Mouse (Mus musculus) embryonic facial prominence, embryonic 12.5 days (tissue): ENCODE measurements at regions not wholly inside any gene's neighbourhood (a gene's known extent, or its start where the extent isn't known, plus 50 kb on each side); places are given as distances from the start of the nearest gene placed in this dataset.

Source experiments
- ATAC-seq: fragments of 200-750 bp; cut with Nextera tagmentation; 2 replicates; pipeline ENCODE4 v1.8.0; 2017; ENCODE audit not compliant: insufficient number of reproducible peaks, insufficient read depth, low FRiP score, low TSS enrichment
- H3K27ac ChIP-seq: fragments of 300-500 bp; sonication (generic); 2 replicates; pipeline ENCODE4 v1.5.1; 2016; ENCODE audit warnings: mild to moderate bottlenecking
- H3K27me3 ChIP-seq: fragments of 300-500 bp; sonication (generic); 2 replicates; pipeline ENCODE4 v1.6.1; 2016; ENCODE audit warnings: mild to moderate bottlenecking, moderate library complexity
- H3K36me3 ChIP-seq: fragments of 300-500 bp; sonication (generic); 2 replicates; pipeline ENCODE4 v1.6.1; 2016; ENCODE audit warnings: mild to moderate bottlenecking
- H3K4me1 ChIP-seq: fragments of 300-500 bp; sonication (generic); 2 replicates; pipeline ENCODE4 v1.6.1; 2016
- H3K4me2 ChIP-seq: fragments of 300-500 bp; sonication (generic); replicated peaks from 2 replicates; pipeline ENCODE4 v1.6.1; 2016; ENCODE audit warnings: mild to moderate bottlenecking, moderate library complexity
- H3K4me3 ChIP-seq: fragments of 300-500 bp; sonication (generic); 2 replicates; pipeline ENCODE4 v1.5.1; 2016; ENCODE audit warnings: mild to moderate bottlenecking
- H3K9ac ChIP-seq: fragments of 300-500 bp; sonication (generic); 2 replicates; pipeline ENCODE4 v1.6.1; 2016; ENCODE audit warnings: mild to moderate bottlenecking, moderate library complexity
- H3K9me3 ChIP-seq: fragments of 300-500 bp; sonication (generic); 2 replicates; pipeline ENCODE4 v1.6.1; 2016; ENCODE audit warnings: mild to moderate bottlenecking, moderate library complexity
- WGBS: fragments of 180-500 bp; shearing (Covaris S2); methylation state at CpG from one replicate; pipeline ENCODE4 v1.1.7; 2016; 5-methylcytosine and 5-hydroxymethylcytosine counted together

DNA sequence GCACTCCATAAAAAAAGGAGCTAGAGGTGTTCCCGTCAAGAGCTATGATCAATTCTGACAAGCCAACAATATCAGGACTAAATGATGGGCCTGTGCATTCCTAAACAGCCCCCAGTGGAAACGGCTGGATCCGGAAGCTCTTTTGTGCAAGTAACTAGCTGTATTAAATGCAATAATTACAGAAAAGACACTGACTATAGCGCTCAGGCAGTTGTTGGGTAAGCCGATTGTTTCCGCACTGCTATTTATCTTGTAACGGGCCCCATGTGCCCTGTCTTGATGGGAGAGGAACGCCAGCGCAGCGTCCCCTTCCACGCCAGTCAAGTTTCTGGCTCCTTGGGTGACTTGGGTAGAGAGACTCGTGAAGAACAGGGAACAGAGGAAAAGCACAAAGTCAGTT is 142.4 kb upstream of the Sp8 start:
- no peaks in the 10 kb centered on the region for H3K4me1 ChIP-seq
- WGBS: 63% methylated on average over 12 of the region's 12 CpGs
- ATAC-seq: no peak; the same call in 1 of the 2 replicates
- H3K9me3 ChIP-seq: no peaks in the 10 kb centered on the region
- H3K4me2 ChIP-seq: no peak overlapping the region
- no peak overlapping the region for H3K27ac ChIP-seq
- no peaks in the 10 kb centered on the region for H3K27me3 ChIP-seq
- H3K4me3 ChIP-seq: no peak overlapping the region
- H3K36me3 ChIP-seq: no peaks in the 10 kb centered on the region
- H3K9ac ChIP-seq: no peak overlapping the region

DNA sequence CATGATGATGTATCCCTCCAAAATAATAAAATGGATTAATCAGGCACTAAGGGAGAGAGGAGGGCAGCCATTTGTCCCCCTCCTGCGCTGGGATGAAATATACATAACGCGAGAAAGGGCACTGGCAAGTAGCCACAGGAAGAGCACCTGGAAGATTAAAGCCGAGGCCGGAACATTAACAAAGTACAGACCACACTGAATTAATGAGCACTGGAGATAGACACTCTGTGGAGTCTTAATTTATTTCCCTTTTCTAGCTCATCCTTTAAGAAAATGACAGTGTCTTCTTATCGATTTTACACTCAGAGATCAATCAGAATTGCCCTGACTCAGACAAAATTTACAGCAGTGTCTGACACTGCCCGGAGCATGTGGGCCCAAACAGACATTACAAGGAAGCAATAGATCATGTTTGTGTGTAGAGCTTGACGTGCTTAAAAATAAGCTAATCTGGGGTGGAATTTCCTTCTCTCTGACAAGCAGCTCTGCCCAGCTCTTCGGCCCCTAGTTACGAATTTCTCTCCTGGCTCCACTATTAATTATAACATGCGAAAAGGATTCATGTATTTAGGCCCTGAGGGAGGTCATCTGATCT is 143.0 kb upstream of the Sp8 start:
- Histone ChIP-seq H3K4me3 (no peak overlapping the region), H3K27ac (no peak overlapping the region), H3K27me3 (no peaks in the 10 kb centered on the region), H3K4me2 (no peak overlapping the region), H3K9ac (no peak overlapping the region), H3K9me3 (no peaks in the 10 kb centered on the region), H3K36me3 (no peaks in the 10 kb centered on the region), H3K4me1 (no peaks in the 10 kb centered on the region)
- 61% methylated on average over 11 of the region's 11 CpGs for WGBS
- ATAC-seq: no peak

DNA sequence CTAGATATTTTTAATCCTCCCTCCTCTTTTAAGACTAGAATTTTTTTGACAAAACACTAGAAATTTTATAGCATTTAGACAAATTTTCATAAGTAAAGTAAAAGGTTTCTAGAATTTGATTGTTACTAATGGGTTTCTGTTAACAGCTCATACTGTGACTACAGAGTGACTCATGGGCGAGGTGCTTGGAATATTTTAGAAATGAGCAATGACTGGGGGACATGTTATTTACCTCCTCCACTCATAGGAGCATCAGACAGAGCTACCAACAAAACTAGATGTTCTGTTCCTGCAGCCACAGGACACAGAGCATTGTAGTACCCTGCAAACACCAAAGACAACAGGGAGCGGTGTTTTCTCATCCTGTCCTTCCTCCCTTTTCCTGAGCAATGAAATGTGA is 144.3 kb upstream of the Sp8 start:
- Histone ChIP-seq H3K9ac (no peak overlapping the region), H3K27ac (no peak overlapping the region), H3K4me3 (no peak overlapping the region), H3K4me1 (no peaks in the 10 kb centered on the region), H3K36me3 (no peaks in the 10 kb centered on the region), H3K4me2 (no peak overlapping the region), H3K27me3 (no peaks in the 10 kb centered on the region), H3K9me3 (no peaks in the 10 kb centered on the region)
- 79% methylated on average over 2 of the region's 2 CpGs for WGBS
- no peak for ATAC-seq

DNA sequence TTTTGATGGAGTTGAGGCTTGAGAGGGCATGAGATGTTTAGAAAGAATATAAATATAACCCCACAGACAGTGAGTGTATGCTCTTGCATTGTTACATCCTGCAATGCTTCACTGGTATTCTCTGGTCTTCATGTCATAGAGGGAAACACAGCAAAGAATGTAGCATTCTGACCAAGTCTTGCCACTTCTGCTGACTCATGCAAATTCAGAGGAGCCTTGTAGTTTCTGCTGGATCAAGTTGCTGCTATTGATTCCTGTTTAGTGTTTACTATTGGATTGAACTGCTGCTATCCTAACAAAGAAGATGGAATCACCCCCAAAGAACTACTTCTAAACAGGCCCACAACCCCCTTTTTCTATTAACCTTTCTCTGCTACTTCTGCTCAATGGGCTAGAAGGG is 148.0 kb upstream of the Sp8 start:
- Histone ChIP-seq H3K36me3 (no peaks in the 10 kb centered on the region), H3K27me3 (no peaks in the 10 kb centered on the region), H3K9me3 (no peaks in the 10 kb centered on the region), H3K4me2 (no peak overlapping the region), H3K9ac (no peak overlapping the region), H3K4me3 (no peak overlapping the region), H3K27ac (no peak overlapping the region), H3K4me1 (no peaks in the 10 kb centered on the region)
- no peak for ATAC-seq

DNA sequence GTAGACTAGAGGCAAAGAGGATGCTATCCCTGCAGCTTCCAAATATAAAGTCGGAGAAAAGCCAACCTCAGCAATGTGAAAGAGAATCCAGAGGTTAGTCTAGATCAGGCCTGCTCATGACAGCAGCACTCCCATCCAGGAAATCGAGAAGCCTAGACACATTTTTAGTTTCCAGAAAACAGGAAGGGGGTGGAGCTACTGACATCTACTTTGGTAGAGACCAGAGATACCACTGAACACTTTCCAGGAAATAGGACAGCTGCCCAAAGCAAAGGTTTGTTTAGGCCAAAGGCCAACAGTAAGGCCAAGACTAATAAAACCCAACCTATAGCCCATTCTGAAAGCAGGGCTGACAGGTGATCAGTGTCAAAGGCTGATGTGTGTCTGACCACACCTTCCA is 151.4 kb upstream of the Sp8 start:
- no peak for ATAC-seq
- H3K4me3 ChIP-seq: no peak overlapping the region
- H3K4me1 ChIP-seq: no peaks in the 10 kb centered on the region
- no peaks in the 10 kb centered on the region for H3K36me3 ChIP-seq
- H3K4me2 ChIP-seq: no peak overlapping the region
- WGBS: 77% methylated on average over 2 of the region's 2 CpGs
- H3K27ac ChIP-seq: no peak overlapping the region
- H3K9me3 ChIP-seq: no peaks in the 10 kb centered on the region
- no peak overlapping the region for H3K9ac ChIP-seq
- no peaks in the 10 kb centered on the region for H3K27me3 ChIP-seq

DNA sequence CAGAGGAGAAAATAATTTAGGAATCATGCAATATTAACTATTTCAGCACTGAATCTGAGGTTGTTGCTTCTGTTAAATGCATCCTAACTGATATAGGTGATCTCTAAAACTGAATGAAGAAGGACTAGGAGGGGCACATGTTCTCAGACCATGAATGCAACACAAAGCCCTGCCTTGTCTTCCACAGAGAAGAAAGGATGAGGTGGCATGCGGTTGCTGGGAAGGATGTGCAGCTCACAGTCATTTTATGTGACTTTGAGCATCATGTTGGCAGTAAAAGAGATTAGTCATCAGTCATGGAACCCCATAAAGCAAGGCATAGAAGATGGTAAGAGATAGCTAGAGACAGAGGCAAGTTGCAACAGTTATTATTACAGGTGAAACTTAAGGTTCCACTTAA is 163.2 kb upstream of the Sp8 start:
- 86% methylated on average over 1 of the region's 1 CpGs for WGBS
- no peak for ATAC-seq
- Histone ChIP-seq H3K27me3 (no peaks in the 10 kb centered on the region), H3K4me2 (no peak overlapping the region), H3K9ac (no peak overlapping the region), H3K27ac (no peak overlapping the region), H3K9me3 (no peaks in the 10 kb centered on the region), H3K36me3 (no peaks in the 10 kb centered on the region), H3K4me1 (no peaks in the 10 kb centered on the region), H3K4me3 (no peak overlapping the region)

DNA sequence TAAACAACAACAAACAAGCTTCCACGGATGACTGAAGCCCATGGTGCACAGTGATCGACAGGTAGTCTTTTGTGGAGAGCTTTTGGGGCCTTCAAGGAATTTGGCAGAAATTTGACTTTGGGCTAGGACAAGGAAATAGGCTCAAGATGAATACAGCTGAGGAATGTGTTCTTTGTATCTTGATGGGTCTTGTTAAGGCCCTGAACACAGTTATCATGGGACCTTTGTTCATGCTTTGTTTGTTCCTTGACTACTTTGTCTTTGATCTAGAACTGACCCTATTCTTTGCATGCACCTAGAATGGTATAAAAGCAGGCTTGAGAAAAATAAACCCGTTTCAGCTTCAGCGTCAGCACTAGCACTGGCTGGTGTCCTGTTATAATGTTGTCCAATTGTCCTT is 168.1 kb upstream of the Sp8 start:
- Histone ChIP-seq H3K4me2 (no peak overlapping the region), H3K36me3 (no peaks in the 10 kb centered on the region), H3K9me3 (no peaks in the 10 kb centered on the region), H3K4me1 (no peaks in the 10 kb centered on the region), H3K27me3 (no peaks in the 10 kb centered on the region), H3K27ac (no peak overlapping the region), H3K4me3 (no peak overlapping the region), H3K9ac (no peak overlapping the region)
- 82% methylated on average over 4 of the region's 4 CpGs for whole genome bisulfite sequencing
- no peak for ATAC-seq

DNA sequence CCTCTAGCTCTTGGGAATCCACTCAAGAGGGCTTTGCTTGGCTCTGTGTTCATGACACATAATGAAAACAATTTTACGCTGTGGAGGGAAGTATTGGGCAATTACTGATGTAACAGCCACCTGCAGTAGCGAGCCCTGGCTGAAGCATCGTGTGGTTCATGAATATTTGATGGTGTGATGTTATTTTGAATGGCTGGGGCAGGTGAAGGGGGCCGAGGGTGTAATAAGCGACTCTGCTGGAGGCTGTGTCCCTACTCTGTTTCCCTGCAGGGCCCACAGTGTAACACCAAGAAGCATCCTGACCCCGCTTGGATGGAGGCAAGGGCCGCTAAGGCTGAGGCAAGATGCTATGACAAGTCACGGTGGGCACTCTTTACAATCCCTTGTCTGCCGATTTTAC is 184.6 kb upstream of the Sp8 start:
- Histone ChIP-seq H3K4me1 (0 out of 2 replicates have a peak, but pooled peaks cover 3% of the 10 kb centered on the region), H3K27me3 (peaks cover 4% of the 10 kb centered on the region; the same call in 1 of the 2 replicates), H3K4me2 (no peak overlapping the region), H3K9ac (no peak overlapping the region), H3K36me3 (no peaks in the 10 kb centered on the region), H3K4me3 (no peak overlapping the region), H3K9me3 (no peaks in the 10 kb centered on the region), H3K27ac (no peak overlapping the region)
- no peak for ATAC-seq
- WGBS: 18% methylated on average over 9 of the region's 9 CpGs

DNA sequence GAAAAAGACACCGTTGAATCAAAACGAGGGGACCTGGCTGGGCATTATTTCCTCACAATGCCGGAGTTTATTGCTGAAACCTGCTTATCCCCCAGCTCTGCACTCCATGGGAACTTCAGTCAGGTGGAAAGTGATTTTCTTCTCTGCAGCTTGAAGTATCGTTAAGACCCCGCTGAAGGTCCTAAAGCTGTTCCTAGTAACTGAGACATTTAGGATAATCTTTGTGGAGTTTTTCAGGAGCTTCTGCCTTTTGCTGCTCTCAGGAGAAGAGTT is 185.0 kb upstream of the Sp8 start:
- 0 out of 2 replicates have a peak, but pooled peaks cover 3% of the 10 kb centered on the region for H3K4me1 ChIP-seq
- H3K4me3 ChIP-seq: no peak overlapping the region
- H3K27me3 ChIP-seq: peaks cover 4% of the 10 kb centered on the region; the same call in 1 of the 2 replicates
- WGBS: 3% methylated on average over 5 of the region's 5 CpGs
- no peaks in the 10 kb centered on the region for H3K36me3 ChIP-seq
- no peaks in the 10 kb centered on the region for H3K9me3 ChIP-seq
- no peak overlapping the region for H3K9ac ChIP-seq
- H3K27ac ChIP-seq: no peak overlapping the region
- H3K4me2 ChIP-seq: peak overlapping the region; percentile 27
- no peak for ATAC-seq

DNA sequence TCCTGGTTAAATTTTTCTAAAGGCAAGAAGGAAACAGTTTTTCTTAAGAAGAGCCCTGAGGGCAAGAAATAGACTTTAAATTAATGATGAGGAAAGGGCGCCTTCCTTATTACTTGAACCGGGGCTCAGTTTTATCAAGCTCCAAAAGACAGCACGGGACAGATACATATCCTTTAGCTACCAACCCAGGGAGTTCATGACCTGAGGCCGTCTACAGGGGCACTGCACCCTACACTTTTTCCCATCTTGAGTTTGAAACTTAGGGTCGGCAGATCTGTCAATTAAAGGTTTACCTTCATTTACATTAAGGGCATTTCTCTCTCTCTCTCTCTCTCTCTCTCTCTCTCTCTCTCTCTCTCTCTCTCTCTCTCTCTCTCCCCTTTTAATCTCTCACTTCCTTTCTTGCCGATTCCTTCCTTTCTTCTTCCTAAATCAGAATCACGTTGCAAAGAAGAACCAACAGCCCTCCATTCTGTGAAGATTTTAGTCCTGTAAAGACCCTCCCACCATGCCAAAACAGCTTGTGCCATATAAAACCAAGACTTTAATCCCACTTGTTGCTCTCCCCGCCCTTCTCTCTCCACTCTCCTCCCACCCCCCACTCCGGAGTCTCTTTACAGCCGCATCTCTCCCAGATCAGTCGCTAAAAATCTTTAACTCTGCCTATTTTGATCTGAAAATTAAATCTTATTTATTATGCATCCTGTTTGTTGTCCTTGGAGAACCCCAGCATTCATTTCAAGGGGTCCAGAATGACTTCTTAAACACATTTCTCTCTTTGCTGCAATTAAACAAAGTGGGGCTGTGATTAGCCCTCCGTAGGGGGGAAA is 185.5 kb upstream of the Sp8 start:
- WGBS: 4% methylated on average over 12 of the region's 12 CpGs
- no peak overlapping the region for H3K27ac ChIP-seq
- H3K4me2 ChIP-seq: peak overlapping the region; percentile 27
- H3K4me3 ChIP-seq: no peak overlapping the region
- peaks cover 4% of the 10 kb centered on the region; the same call in 1 of the 2 replicates for H3K27me3 ChIP-seq
- no peak for ATAC-seq
- H3K4me1 ChIP-seq: 0 out of 2 replicates have a peak, but pooled peaks cover 3% of the 10 kb centered on the region
- no peak overlapping the region for H3K9ac ChIP-seq
- H3K36me3 ChIP-seq: no peaks in the 10 kb centered on the region
- no peaks in the 10 kb centered on the region for H3K9me3 ChIP-seq

DNA sequence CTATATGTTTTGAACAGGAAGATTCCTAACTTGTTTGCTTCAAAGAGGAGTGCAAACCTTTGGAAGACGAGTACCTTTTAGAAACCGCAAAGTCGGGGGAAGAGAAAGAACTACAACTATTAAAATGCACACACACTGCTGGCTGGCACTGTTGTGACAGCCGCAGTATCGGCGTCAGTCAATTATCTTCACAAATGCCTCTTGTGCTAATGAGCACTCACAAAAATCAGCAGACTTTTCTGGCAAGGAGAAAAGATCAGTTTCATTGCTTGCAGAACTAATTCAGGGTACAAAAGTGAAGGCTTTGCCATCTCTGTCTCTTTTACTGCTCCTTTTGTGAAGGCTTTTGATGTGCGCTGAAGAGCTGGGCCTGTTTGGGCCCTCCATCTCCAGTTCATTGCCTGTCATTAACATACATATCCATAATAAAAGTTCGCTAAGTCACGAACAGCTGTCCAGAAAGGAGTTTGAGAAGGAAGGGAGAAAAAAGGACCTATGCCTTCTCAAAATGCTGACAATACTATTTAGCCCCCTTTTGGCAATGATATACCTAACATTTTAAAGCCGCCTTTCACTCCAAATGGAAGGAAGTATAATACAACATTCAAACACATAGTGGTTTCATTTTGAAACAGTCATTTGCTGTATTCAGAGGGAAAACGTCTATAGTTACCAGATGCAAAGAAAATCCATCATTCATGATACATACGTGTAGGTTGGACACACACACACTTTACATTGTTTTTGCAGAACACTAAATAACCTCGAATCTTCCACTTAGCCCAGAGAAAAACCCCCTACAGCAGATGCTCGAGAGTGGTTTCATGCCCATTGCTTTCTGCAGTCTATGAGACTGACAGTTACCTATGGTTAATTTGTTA is 186.6 kb upstream of the Sp8 start:
- 32% methylated on average over 14 of the region's 14 CpGs for WGBS
- Histone ChIP-seq H3K9ac (no peak overlapping the region), H3K9me3 (no peaks in the 10 kb centered on the region), H3K36me3 (no peaks in the 10 kb centered on the region), H3K27me3 (peaks cover 4% of the 10 kb centered on the region; the same call in 1 of the 2 replicates), H3K4me1 (0 out of 2 replicates have a peak, but pooled peaks cover 3% of the 10 kb centered on the region), H3K4me3 (no peak overlapping the region), H3K27ac (no peak overlapping the region), H3K4me2 (no peak overlapping the region)
- no peak for ATAC-seq
